Mouse (Mus musculus) kidney, adult 2 months (tissue): Measurements from ENCODE around the gene Fuk.

Experiments used
- CTCF ChIP-seq: fragments of 200-500 bp; conservative IDR thresholded peaks from 2 replicates; pipeline ENCODE4 v1.5.1; 2011; ENCODE audit warnings: low read depth, mild to moderate bottlenecking, control low read depth, low read length, moderate library complexity, mixed read lengths; ENCODE audit not compliant: insufficient read depth, insufficient read length
- POLR2A ChIP-seq: fragments of 200-500 bp; IDR thresholded peaks from one replicate; pipeline ENCODE4 v1.6.1; 2011; ENCODE audit warnings: low read depth, low read length, control low read depth

GRCm38 (mm10) chr8:110892040-110892439, 10.2 kb downstream of the Fuk start:
- TF ChIP-seq CTCF (0 out of 2 replicates have a peak, but pooled peaks have one; percentile 5), POLR2A (no peak)
